Mouse (Mus musculus): Measurements from ENCODE around the gene Oas2. TPM values are rescaled to one million over a fixed set of nuclear protein-coding genes. Genes with fewer than 3 reads are reported as not detected.
A peak's percentile ranks its signal among the peaks of the same experiment; 100 is the strongest.

The Oas2 gene
- polyA plus RNA-seq, 1 experiment from 2014 or later = 0.81 TPM

- Histone ChIP-seq H3K9ac (no peak overlapping the region), H3K36me3 (replicated peaks) (no peaks in the 10 kb centered on the region), H3K27ac (replicated peaks) (no peak overlapping the region), H3K4me3 (replicated peaks) (no peak overlapping the region), H3K9me3 (replicated peaks) (no peaks in the 10 kb centered on the region), H3K27me3 (0 out of 2 replicates have a peak, but pooled peaks cover 8% of the 10 kb centered on the region), H3K4me2 (no peak overlapping the region), H3K4me1 (replicated peaks) (no peaks in the 10 kb centered on the region)
- 54% methylated on average over 1 of the region's 1 CpGs for WGBS (ENCODE audit: insufficient replicate concordance)
- no peak for ATAC-seq (ENCODE audit: insufficient read depth)
Observed at GRCm38 (mm10) chr5:120732740-120733139, 16.9 kb downstream of the Oas2 start.

- no peak for ATAC-seq (ENCODE audit: insufficient read depth)
- Histone ChIP-seq H3K27ac (replicated peaks) (no peak overlapping the region), H3K9ac (no peak overlapping the region), H3K4me3 (replicated peaks) (no peak overlapping the region), H3K36me3 (replicated peaks) (no peaks in the 10 kb centered on the region), H3K4me2 (no peak overlapping the region), H3K9me3 (replicated peaks) (no peaks in the 10 kb centered on the region), H3K4me1 (replicated peaks) (no peaks in the 10 kb centered on the region), H3K27me3 (0 out of 2 replicates have a peak, but pooled peaks cover 4% of the 10 kb centered on the region)
- WGBS (ENCODE audit: insufficient replicate concordance) = 59% methylated on average over 10 of the region's 10 CpGs
Observed at GRCm38 (mm10) chr5:120729319-120729718, 20.3 kb downstream of the Oas2 start.

GRCm38 (mm10) chr5:120725811-120726455 is 23.7 kb downstream of the Oas2 start:
- ATAC-seq (ENCODE audit: insufficient read depth) = no peak
- no peak overlapping the region for H3K4me2 ChIP-seq
- 44% methylated on average over 12 of the region's 12 CpGs for WGBS (ENCODE audit: insufficient replicate concordance)

GRCm38 (mm10) chr5:120721005-120721404 is 28.6 kb downstream of the Oas2 start:
- Histone ChIP-seq H3K4me3 (replicated peaks) (no peak overlapping the region), H3K9me3 (replicated peaks) (no peaks in the 10 kb centered on the region), H3K4me1 (replicated peaks) (no peaks in the 10 kb centered on the region), H3K4me2 (no peak overlapping the region), H3K9ac (no peak overlapping the region), H3K27ac (replicated peaks) (no peak overlapping the region), H3K36me3 (replicated peaks) (no peaks in the 10 kb centered on the region), H3K27me3 (peaks cover 5% of the 10 kb centered on the region)
- WGBS (ENCODE audit: insufficient replicate concordance) = 28% methylated on average over 7 of the region's 7 CpGs
- no peak for ATAC-seq (ENCODE audit: insufficient read depth)

More at GRCm38 (mm10) chr5:120725811-120726455, 23.7 kb downstream of the Oas2 start:
- Histone ChIP-seq H3K4me3 (replicated peaks) (no peak overlapping the region), H3K27me3 (0 out of 2 replicates have a peak, but pooled peaks cover 4% of the 10 kb centered on the region), H3K4me1 (replicated peaks) (no peaks in the 10 kb centered on the region), H3K9me3 (replicated peaks) (no peaks in the 10 kb centered on the region), H3K36me3 (replicated peaks) (no peaks in the 10 kb centered on the region), H3K27ac (replicated peaks) (no peak overlapping the region), H3K9ac (no peak overlapping the region)

- Histone ChIP-seq H3K4me2 (no peak overlapping the region), H3K36me3 (replicated peaks) (no peaks in the 10 kb centered on the region)
- ATAC-seq (ENCODE audit: insufficient read depth) = no peak
Observed at GRCm38 (mm10) chr5:120718600-120719378, 30.9 kb downstream of the Oas2 start.

DNA sequence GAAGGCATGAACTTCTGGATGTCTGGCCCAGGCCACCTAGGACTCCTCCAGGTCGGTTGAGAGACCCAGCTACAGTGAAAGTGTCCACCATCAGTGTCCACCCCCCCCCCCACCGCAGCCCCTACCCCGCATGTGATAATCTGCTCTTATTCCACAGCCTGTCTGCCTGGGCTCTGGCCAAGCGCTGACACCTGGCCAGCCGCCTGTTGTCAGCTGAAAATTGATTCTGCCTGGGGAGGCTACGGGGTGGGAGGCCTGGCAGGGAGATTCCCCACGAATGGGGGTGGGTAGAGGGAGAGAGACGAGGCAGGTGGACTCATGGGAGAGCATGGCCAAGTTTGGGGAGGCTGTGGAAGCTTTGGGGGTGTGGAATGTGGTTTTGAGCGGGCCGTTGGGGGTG is 32.5 kb downstream of the Oas2 start:
- H3K4me2 ChIP-seq = no peak overlapping the region
- H3K9ac ChIP-seq = no peak overlapping the region
- peaks cover 36% of the 10 kb centered on the region for H3K27me3 ChIP-seq
- H3K4me3 ChIP-seq (replicated peaks) = no peak overlapping the region
- no peaks in the 10 kb centered on the region for H3K9me3 ChIP-seq (replicated peaks)
- no peak overlapping the region for H3K27ac ChIP-seq (replicated peaks)
- no peak for ATAC-seq (ENCODE audit: insufficient read depth)
- 54% methylated on average over 10 of the region's 10 CpGs for WGBS (ENCODE audit: insufficient replicate concordance)
- no peaks in the 10 kb centered on the region for H3K4me1 ChIP-seq (replicated peaks)
- no peaks in the 10 kb centered on the region for H3K36me3 ChIP-seq (replicated peaks)

More at GRCm38 (mm10) chr5:120718600-120719378, 30.9 kb downstream of the Oas2 start:
- Histone ChIP-seq H3K4me1 (replicated peaks) (no peaks in the 10 kb centered on the region), H3K27me3 (peaks cover 20% of the 10 kb centered on the region), H3K9me3 (replicated peaks) (no peaks in the 10 kb centered on the region), H3K4me3 (replicated peaks) (no peak overlapping the region), H3K9ac (no peak overlapping the region), H3K27ac (replicated peaks) (no peak overlapping the region)
- WGBS (ENCODE audit: insufficient replicate concordance) = 44% methylated on average over 15 of the region's 15 CpGs

- peaks cover 64% of the 10 kb centered on the region for H3K27me3 ChIP-seq
- 2% methylated on average over 16 of the region's 16 CpGs for WGBS (ENCODE audit: insufficient replicate concordance)
- no peak for ATAC-seq (ENCODE audit: insufficient read depth)
- no peak overlapping the region for H3K27ac ChIP-seq (replicated peaks)
- no peak overlapping the region for H3K4me2 ChIP-seq
- H3K4me1 ChIP-seq (replicated peaks) = no peaks in the 10 kb centered on the region
- no peaks in the 10 kb centered on the region for H3K36me3 ChIP-seq (replicated peaks)
- no peak overlapping the region for H3K4me3 ChIP-seq (replicated peaks)
- H3K9ac ChIP-seq = no peak overlapping the region
- no peaks in the 10 kb centered on the region for H3K9me3 ChIP-seq (replicated peaks)
Observed at GRCm38 (mm10) chr5:120714314-120714713, 35.3 kb downstream of the Oas2 start.

- ATAC-seq (ENCODE audit: insufficient read depth) = no peak
- Histone ChIP-seq H3K9ac (no peak overlapping the region), H3K36me3 (replicated peaks) (no peaks in the 10 kb centered on the region), H3K4me1 (replicated peaks) (no peaks in the 10 kb centered on the region), H3K27ac (replicated peaks) (no peak overlapping the region), H3K4me3 (replicated peaks) (no peak overlapping the region), H3K9me3 (replicated peaks) (no peaks in the 10 kb centered on the region), H3K27me3 (peaks cover 80% of the 10 kb centered on the region), H3K4me2 (no peak overlapping the region)
- WGBS (ENCODE audit: insufficient replicate concordance) = 57% methylated on average over 8 of the region's 8 CpGs
Observed at GRCm38 (mm10) chr5:120712721-120713120, 36.9 kb downstream of the Oas2 start.

- H3K9me3 ChIP-seq (replicated peaks) = no peaks in the 10 kb centered on the region
- H3K27me3 ChIP-seq = peaks cover 88% of the 10 kb centered on the region
- H3K4me3 ChIP-seq (replicated peaks) = no peak within 1 kb of the TSS
- no peaks in the 10 kb centered on the region for H3K36me3 ChIP-seq (replicated peaks)
- ATAC-seq (ENCODE audit: insufficient read depth) = no peak
- peak within 1 kb of the TSS; percentile 25 for H3K4me2 ChIP-seq
- H3K9ac ChIP-seq = no peak within 1 kb of the TSS
- no peaks in the 10 kb centered on the region for H3K4me1 ChIP-seq (replicated peaks)
- no peak within 1 kb of the TSS for H3K27ac ChIP-seq (replicated peaks)
- 24% methylated on average over 3 of the region's 3 CpGs for WGBS (ENCODE audit: insufficient replicate concordance)
Observed at GRCm38 (mm10) chr5:120711827-120712226, 37.8 kb downstream of the Oas2 start, which contains the start of gene Dtx1. Dtx1 (minus strand) TSS chr5:120711927.

- H3K9me3 ChIP-seq (replicated peaks) = no peaks in the 10 kb centered on the region
- no peak overlapping the region for H3K9ac ChIP-seq
- ATAC-seq (ENCODE audit: insufficient read depth) = no peak
- H3K36me3 ChIP-seq (replicated peaks) = no peaks in the 10 kb centered on the region
- H3K27ac ChIP-seq (replicated peaks) = no peak overlapping the region
- WGBS (ENCODE audit: insufficient replicate concordance) = 4% methylated on average over 43 of the region's 43 CpGs
- 0 out of 2 replicates have a peak, but pooled peaks cover 3% of the 10 kb centered on the region for H3K4me1 ChIP-seq (replicated peaks)
- H3K27me3 ChIP-seq = peaks cover 91% of the 10 kb centered on the region
- peak overlapping the region; percentile 25 for H3K4me2 ChIP-seq
- H3K4me3 ChIP-seq (replicated peaks) = no peak overlapping the region
Observed at GRCm38 (mm10) chr5:120711416-120711815, 38.2 kb downstream of the Oas2 start.

- H3K36me3 ChIP-seq (replicated peaks) = no peaks in the 10 kb centered on the region
- H3K4me2 ChIP-seq = no peak overlapping the region
- H3K4me3 ChIP-seq (replicated peaks) = no peak overlapping the region
- H3K4me1 ChIP-seq (replicated peaks) = 0 out of 2 replicates have a peak, but pooled peaks cover 3% of the 10 kb centered on the region
- peaks cover 91% of the 10 kb centered on the region for H3K27me3 ChIP-seq
- 5% methylated on average over 27 of the region's 34 CpGs for WGBS (ENCODE audit: insufficient replicate concordance)
- no peak for ATAC-seq (ENCODE audit: insufficient read depth)
- no peaks in the 10 kb centered on the region for H3K9me3 ChIP-seq (replicated peaks)
- H3K27ac ChIP-seq (replicated peaks) = no peak overlapping the region
- no peak overlapping the region for H3K9ac ChIP-seq
Observed at GRCm38 (mm10) chr5:120710826-120711248, 38.8 kb downstream of the Oas2 start.
